Mouse (Mus musculus): Measurements from ENCODE around the gene Tbx19.

DNA sequence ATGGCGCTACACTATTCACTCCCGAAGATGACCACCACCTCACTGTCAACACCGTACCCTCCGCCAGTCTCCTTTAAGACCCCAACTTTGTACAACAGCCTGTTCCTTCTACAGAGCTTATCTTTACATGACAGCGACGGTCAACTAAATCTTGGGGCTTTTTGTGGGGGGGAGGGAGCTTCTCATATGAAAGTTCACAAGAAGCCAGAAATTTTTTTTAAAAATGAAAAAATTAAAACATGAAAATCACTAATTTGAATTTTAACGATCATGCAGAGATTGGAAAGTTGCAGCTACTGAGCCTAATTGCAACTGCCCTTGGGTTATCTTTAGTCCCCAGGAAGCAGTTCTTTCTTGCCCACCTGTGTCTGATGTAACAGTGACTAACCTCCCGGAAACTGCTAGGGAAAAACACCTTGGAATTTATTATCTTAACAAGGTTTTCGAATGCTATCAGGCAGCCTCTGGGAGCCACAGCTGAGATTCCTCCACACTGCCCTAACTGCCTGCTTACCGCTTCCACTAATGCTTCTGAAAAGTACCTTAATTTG is 32.2 kb upstream of the Tbx19 start:
- TF ChIP-seq ZC3H11A (IDR thresholded peaks at IDR 0.05; ENCODE audit: low read depth, low read length) (no peak), POLR2A (IDR thresholded peaks at IDR 0.05; ENCODE audit: low read depth, low read length) (no peak), JUN (IDR thresholded peaks at IDR 0.05; ENCODE audit: insufficient read depth, low read depth, low read length) (no peak), CTCF (conservative IDR thresholded peaks at IDR 0.05 in 1 of 2, IDR thresholded peaks at IDR 0.05 in 1 of 2; ENCODE audit: low read depth in 2 of 2, low read length in 2 of 2) (no peak), KAT2A (IDR thresholded peaks at IDR 0.05; ENCODE audit: insufficient replicate concordance, low read length) (no peak), CHD2 (IDR thresholded peaks at IDR 0.05; ENCODE audit: low read length) (no peak), EP300 (IDR thresholded peaks at IDR 0.05; ENCODE audit: low read length) (no peak), RAD21 (IDR thresholded peaks at IDR 0.05; ENCODE audit: low read depth, low read length) (no peak), CHD1 (IDR thresholded peaks at IDR 0.05; ENCODE audit: low read depth, low read length) (peak; percentile 59; the same call in 1 of the 2 replicates), USF2 (conservative IDR thresholded peaks at IDR 0.05; ENCODE audit: low read depth, low read length) (no peak), MXI1 (IDR thresholded peaks at IDR 0.05; ENCODE audit: low read depth, low read length) (no peak), MYC (IDR thresholded peaks at IDR 0.05; ENCODE audit: low read depth, low read length) (peak; percentile 29; the same call in 1 of the 2 replicates), MAZ (IDR thresholded peaks at IDR 0.05; ENCODE audit: low read depth, low read length) (peak; percentile 61)
